Mouse (Mus musculus) kidney, postnatal 0 days (tissue): ENCODE results near the gene Phykpl. TPM values are rescaled to one million over a fixed set of nuclear protein-coding genes. Genes with fewer than 3 reads are reported as not detected.
A peak's percentile ranks its signal among the peaks of the same experiment; 100 is the strongest.

ENCODE experiments used
- ATAC-seq: fragments of 200-750 bp; cut with Nextera tagmentation; replicated peaks from 2 replicates; pipeline ENCODE4 v1.8.0; 2017; ENCODE audit warnings: low read depth, moderate number of reproducible peaks, moderate TSS enrichment, moderate library complexity; ENCODE audit not compliant: low FRiP score
- DNase-seq: peaks from one replicate; pipeline ENCODE4 v3.0.0-alpha.2; 2016; ENCODE audit warnings: low spot score
- H3K27ac ChIP-seq: fragments of 300-500 bp; sonication (generic); 2 replicates; pipeline ENCODE4 v1.5.1; 2014; ENCODE audit warnings: mild to moderate bottlenecking
- H3K27me3 ChIP-seq: fragments of 300-500 bp; sonication (generic); 2 replicates; pipeline ENCODE4 v1.6.1; 2014; ENCODE audit warnings: low read length, mixed read lengths; ENCODE audit not compliant: insufficient read depth
- H3K36me3 ChIP-seq: fragments of 300-500 bp; sonication (generic); 2 replicates; pipeline ENCODE4 v1.6.1; 2014; ENCODE audit warnings: low read length, mixed read lengths; ENCODE audit not compliant: insufficient read depth
- H3K4me1 ChIP-seq: fragments of 300-500 bp; sonication (generic); replicated peaks from 2 replicates; pipeline ENCODE4 v1.6.1; 2014; ENCODE audit warnings: antibody characterized with exemption, low read length, mixed read lengths; ENCODE audit not compliant: insufficient read depth
- H3K4me2 ChIP-seq: fragments of 300-500 bp; sonication (generic); 2 replicates; pipeline ENCODE4 v1.6.1; 2014; ENCODE audit warnings: mild to moderate bottlenecking, low read length, moderate library complexity, mixed read lengths
- H3K4me3 ChIP-seq: fragments of 300-500 bp; sonication (generic); replicated peaks from 2 replicates; pipeline ENCODE4 v1.5.1; 2014; ENCODE audit warnings: low read depth, low read length
- H3K9ac ChIP-seq: fragments of 300-500 bp; sonication (generic); 2 replicates; pipeline ENCODE4 v1.6.1; 2014; ENCODE audit warnings: low read depth, low read length
- H3K9me3 ChIP-seq: fragments of 300-500 bp; sonication (generic); replicated peaks from 2 replicates; pipeline ENCODE4 v1.6.1; 2016; ENCODE audit warnings: low read length, inconsistent platforms, mixed read lengths
- CTCF ChIP-seq: IDR thresholded peaks from 2 replicates; pipeline ENCODE4 v1.5.1; 2016; ENCODE audit warnings: antibody characterized with exemption, low read depth, mild to moderate bottlenecking, moderate library complexity
- WGBS: fragments of 180-500 bp; shearing (Covaris S2); extraction: QIAGEN DNeasy Blood & Tissue Kit; methylation state at CpG from one replicate; pipeline ENCODE4 v1.1.7; 2014; 5-methylcytosine and 5-hydroxymethylcytosine counted together
- polyA plus RNA-seq: library from polyadenylated mRNA; unstranded; fragments of >200 nt; fragmentation: Nextera tagmentation; extraction: Ambion mirVana; gene quantifications from 2 replicates; pipeline ENCODE4 v1.2.1, GENCODE M21; 2015

Phykpl gene
- polyA plus RNA-seq, 1 experiment from 2014 or later = 24.6 TPM

GRCm38 (mm10) chr11:51544413-51544812 is 40.1 kb upstream of the Phykpl start:
- Histone ChIP-seq H3K36me3 (no peaks in the 10 kb centered on the region), H3K4me2 (no peak overlapping the region), H3K9ac (no peak overlapping the region), H3K27me3 (no peaks in the 10 kb centered on the region), H3K4me1 (no peaks in the 10 kb centered on the region), H3K9me3 (no peaks in the 10 kb centered on the region), H3K4me3 (no peak overlapping the region), H3K27ac (no peak overlapping the region)
- DNase-seq = no peak
- 82% methylated on average over 2 of the region's 2 CpGs for WGBS
- no peak for TF ChIP-seq CTCF
- no peak for ATAC-seq

DNA sequence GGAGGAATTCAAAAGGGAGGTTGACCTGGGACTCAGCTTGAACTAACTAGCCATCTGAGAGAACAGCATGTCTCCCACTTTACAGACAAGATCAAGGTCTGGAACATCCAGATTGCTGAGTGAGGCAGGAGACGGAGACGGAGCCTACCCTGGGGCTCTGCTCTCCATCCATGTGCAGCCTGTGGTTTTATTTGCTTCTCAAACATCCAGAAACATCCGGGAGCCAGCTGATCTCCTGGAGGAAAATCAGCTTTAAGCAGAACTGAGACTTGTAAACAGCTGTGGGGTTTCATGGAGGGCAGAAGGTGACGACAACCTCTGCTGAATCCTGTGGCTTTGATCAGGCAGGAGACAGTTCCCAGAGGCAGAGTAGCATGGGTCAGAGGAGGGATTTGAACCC is 38.7 kb upstream of the Phykpl start:
- TF ChIP-seq CTCF = no peak
- Histone ChIP-seq H3K4me3 (no peak overlapping the region), H3K9me3 (no peaks in the 10 kb centered on the region), H3K4me1 (peaks cover 2% of the 10 kb centered on the region; the same call in 1 of the 2 replicates), H3K9ac (no peak overlapping the region), H3K27ac (no peak overlapping the region), H3K36me3 (no peaks in the 10 kb centered on the region), H3K4me2 (no peak overlapping the region), H3K27me3 (no peaks in the 10 kb centered on the region)
- DNase-seq (no peak), ATAC-seq (no peak)
- 38% methylated on average over 4 of the region's 4 CpGs for WGBS

GRCm38 (mm10) chr11:51551253-51551652 is 33.3 kb upstream of the Phykpl start:
- ATAC-seq (peak; percentile 65), DNase-seq (peak; percentile 63)
- WGBS = 20% methylated on average over 5 of the region's 5 CpGs
- no peaks in the 10 kb centered on the region for H3K27me3 ChIP-seq
- no peaks in the 10 kb centered on the region for H3K9me3 ChIP-seq
- H3K4me2 ChIP-seq = no peak overlapping the region
- no peak for TF ChIP-seq CTCF
- no peak overlapping the region for H3K4me3 ChIP-seq
- H3K9ac ChIP-seq = no peak overlapping the region
- H3K4me1 ChIP-seq = peaks cover 12% of the 10 kb centered on the region
- H3K36me3 ChIP-seq = no peaks in the 10 kb centered on the region
- H3K27ac ChIP-seq = peak overlapping the region; percentile 8; the same call in 1 of the 2 replicates

DNA sequence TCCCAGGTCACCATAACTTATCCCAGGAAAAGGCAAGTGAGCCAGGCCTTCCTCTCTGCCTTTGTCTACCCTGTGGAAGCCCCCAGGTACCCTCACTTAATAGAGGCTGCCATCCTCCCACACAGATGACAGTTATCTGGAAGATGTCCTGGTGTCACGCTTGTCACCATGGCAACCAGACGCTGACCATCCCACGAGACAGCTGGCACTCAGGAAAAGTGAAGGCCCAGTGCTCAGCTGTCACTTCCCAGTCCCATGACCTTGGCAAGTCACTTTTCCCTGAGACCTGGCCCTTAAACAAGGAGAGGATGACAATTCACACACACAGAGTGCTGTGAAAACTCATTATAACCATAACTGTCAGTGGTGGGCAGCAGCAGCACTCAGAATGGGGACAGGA is 32.5 kb upstream of the Phykpl start:
- no peak for TF ChIP-seq CTCF
- Histone ChIP-seq H3K9ac (no peak overlapping the region), H3K4me2 (no peak overlapping the region), H3K4me3 (no peak overlapping the region), H3K9me3 (no peaks in the 10 kb centered on the region), H3K36me3 (no peaks in the 10 kb centered on the region), H3K27me3 (no peaks in the 10 kb centered on the region), H3K27ac (no peak overlapping the region), H3K4me1 (peaks cover 12% of the 10 kb centered on the region)
- ATAC-seq (no peak), DNase-seq (no peak)
- WGBS = 44% methylated on average over 3 of the region's 3 CpGs

DNA sequence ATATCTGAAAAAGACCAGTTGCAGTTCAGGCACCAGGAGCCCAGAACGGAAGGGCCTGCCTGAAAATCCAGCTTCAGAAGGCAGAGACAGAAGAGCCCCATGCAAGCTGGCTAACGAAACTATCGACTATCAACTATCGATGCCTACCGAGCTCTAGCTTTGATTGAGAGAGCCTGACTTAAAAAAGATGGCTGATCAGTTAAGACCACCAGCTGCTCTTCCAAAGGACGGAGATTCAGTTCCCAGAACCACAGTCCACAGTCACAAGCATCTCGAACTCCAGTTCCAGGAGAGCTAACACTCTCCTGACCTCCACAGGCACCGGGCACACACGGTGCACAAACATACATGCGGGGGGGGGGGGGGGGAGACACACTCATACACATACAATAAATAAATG is 30.0 kb upstream of the Phykpl start:
- DNase-seq (no peak), ATAC-seq (no peak)
- Histone ChIP-seq H3K9me3 (no peaks in the 10 kb centered on the region), H3K27ac (no peak overlapping the region), H3K4me3 (no peak overlapping the region), H3K4me1 (peaks cover 12% of the 10 kb centered on the region), H3K4me2 (no peak overlapping the region), H3K36me3 (no peaks in the 10 kb centered on the region), H3K9ac (no peak overlapping the region), H3K27me3 (no peaks in the 10 kb centered on the region)
- 72% methylated on average over 9 of the region's 10 CpGs for WGBS
- no peak for TF ChIP-seq CTCF

GRCm38 (mm10) chr11:51555066-51555465 is 29.5 kb upstream of the Phykpl start:
- Histone ChIP-seq H3K4me3 (no peak overlapping the region), H3K4me1 (peaks cover 12% of the 10 kb centered on the region), H3K27me3 (no peaks in the 10 kb centered on the region), H3K4me2 (no peak overlapping the region), H3K27ac (no peak overlapping the region), H3K36me3 (no peaks in the 10 kb centered on the region), H3K9me3 (no peaks in the 10 kb centered on the region), H3K9ac (no peak overlapping the region)
- 70% methylated on average over 2 of the region's 2 CpGs for WGBS
- TF ChIP-seq CTCF = no peak
- no peak for ATAC-seq
- DNase-seq = no peak

DNA sequence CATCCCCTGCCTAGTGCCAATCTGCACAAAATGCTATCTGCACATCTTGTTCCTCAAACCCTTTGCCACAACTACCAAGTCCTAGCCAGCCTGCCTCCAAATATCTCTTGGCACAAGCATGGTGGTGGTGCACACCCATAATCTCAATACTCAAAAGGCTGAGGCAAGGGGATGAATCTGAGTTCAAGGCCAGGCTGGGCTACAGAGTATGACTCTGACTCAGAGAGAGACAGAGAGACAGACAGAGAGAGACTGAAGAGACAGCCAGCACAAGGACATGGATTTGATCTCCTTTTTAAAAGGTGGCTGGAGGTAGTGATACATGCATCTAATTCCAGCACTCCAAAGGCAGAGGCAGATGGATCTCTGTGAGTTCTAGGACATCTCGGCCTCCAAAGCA is 21.3 kb upstream of the Phykpl start:
- TF ChIP-seq CTCF = no peak
- Histone ChIP-seq H3K9me3 (no peaks in the 10 kb centered on the region), H3K4me2 (no peak overlapping the region), H3K36me3 (no peaks in the 10 kb centered on the region), H3K27me3 (no peaks in the 10 kb centered on the region), H3K4me1 (no peaks in the 10 kb centered on the region), H3K4me3 (no peak overlapping the region), H3K27ac (no peak overlapping the region), H3K9ac (no peak overlapping the region)
- DNase-seq (no peak), ATAC-seq (no peak)
- 78% methylated on average over 1 of the region's 1 CpGs for WGBS
